Mouse (Mus musculus): ENCODE data around the gene Gipr. TPM values are rescaled to one million over a fixed set of nuclear protein-coding genes. Genes with fewer than 3 reads are reported as not detected.
A peak's percentile ranks its signal among the peaks of the same experiment; 100 is the strongest.

The Gipr gene
- polyA plus RNA-seq, 1 experiment from 2014 or later: 0.08 TPM

GRCm38 (mm10) chr7:19166990-19167389, 1.1 kb upstream of the Gipr start:
- no peak for ATAC-seq
- TF ChIP-seq CTCF (IDR thresholded peaks at IDR 0.05): no peak
- ChIA-PET POLR2A (no interaction called here), CTCF (interaction anchor here (1.8 kb wide), 1 partner anchor 11 kb away, joined by 5 read pairs; no protein-coding TSS in a partner anchor)
- in situ Hi-C loops (cut with MboI; ENCODE audit: low pct_unique_long_range_greater_than_20kb): loop anchor here (5.0 to 10.0 kb wide), 2 partner anchors 40 to 118 kb away; partner anchors contain the start of genes Ppm1n and Rtn2
- H3K27me3 ChIP-seq: peaks cover 7% of the 10 kb centered on the region
- DNase-seq (ENCODE audit: low read depth, low spot score): no peak

GRCm38 (mm10) chr7:19164978-19165377, 949 bp downstream of the Gipr start:
- in situ Hi-C loops (cut with MboI; ENCODE audit: low pct_unique_long_range_greater_than_20kb): loop anchor here (5.0 to 10.0 kb wide), 2 partner anchors 42 to 120 kb away; partner anchors contain the start of genes Ppm1n and Rtn2
- CTCF ChIA-PET: interaction anchor here (1.8 kb wide), 1 partner anchor 13 kb away, joined by 5 read pairs; no protein-coding TSS in a partner anchor
- TF ChIP-seq CTCF (IDR thresholded peaks at IDR 0.05): no peak
- DNase-seq (ENCODE audit: low read depth, low spot score): no peak
- ATAC-seq: no peak
- peaks cover 7% of the 10 kb centered on the region for H3K27me3 ChIP-seq
- POLR2A ChIA-PET: no interaction called here

GRCm38 (mm10) chr7:19164189-19164588, 1.7 kb downstream of the Gipr start:
- peaks cover 7% of the 10 kb centered on the region for H3K27me3 ChIP-seq
- no peak for TF ChIP-seq CTCF (IDR thresholded peaks at IDR 0.05)
- DNase-seq (ENCODE audit: low read depth, low spot score) (no peak), ATAC-seq (no peak)
- CTCF ChIA-PET: interaction anchor here (0.8 to 1.2 kb wide), 3 partner anchors 9 to 45 kb away, joined by 4 read pairs; no protein-coding TSS in a partner anchor
- in situ Hi-C loops (cut with MboI; ENCODE audit: low pct_unique_long_range_greater_than_20kb): loop anchor here (10.0 kb wide), 1 partner anchor 121 kb away; the partner anchor contains the start of genes Ppm1n and Rtn2
- POLR2A ChIA-PET: no interaction called here

- ATAC-seq (no peak), DNase-seq (ENCODE audit: low read depth, low spot score) (no peak)
- H3K27me3 ChIP-seq: peaks cover 7% of the 10 kb centered on the region
- TF ChIP-seq CTCF (IDR thresholded peaks at IDR 0.05): no peak
- ChIA-PET CTCF (interaction anchor here (0.8 to 1.2 kb wide), 3 partner anchors 9 to 45 kb away, joined by 4 read pairs; no protein-coding TSS in a partner anchor), POLR2A (no interaction called here)
- in situ Hi-C loops (cut with MboI; ENCODE audit: low pct_unique_long_range_greater_than_20kb): loop anchor here (10.0 kb wide), 1 partner anchor 121 kb away; the partner anchor contains the start of genes Ppm1n and Rtn2
These were observed 2.2 kb downstream of the Gipr start for GRCm38 (mm10) chr7:19163752-19164151.

- H3K27me3 ChIP-seq: peaks cover 4% of the 10 kb centered on the region
- DNase-seq (ENCODE audit: low read depth, low spot score): no peak
- ChIA-PET CTCF (interaction anchor here (1.2 kb wide), 1 partner anchor 14 kb away, joined by 4 read pairs; no protein-coding TSS in a partner anchor), POLR2A (no interaction called here)
- in situ Hi-C loops (cut with MboI; ENCODE audit: low pct_unique_long_range_greater_than_20kb): loop anchor here (10.0 kb wide), 1 partner anchor 122 kb away; the partner anchor contains the start of genes Ppm1n and Rtn2
- ATAC-seq: no peak
- TF ChIP-seq CTCF (IDR thresholded peaks at IDR 0.05): no peak
These were observed 3.0 kb downstream of the Gipr start for GRCm38 (mm10) chr7:19162928-19163327.

- no peak for TF ChIP-seq CTCF (IDR thresholded peaks at IDR 0.05)
- H3K27me3 ChIP-seq: peaks cover 2% of the 10 kb centered on the region
- no peak for DNase-seq (ENCODE audit: low read depth, low spot score)
- in situ Hi-C loops (cut with MboI; ENCODE audit: low pct_unique_long_range_greater_than_20kb): loop anchor here (10.0 kb wide), 1 partner anchor 125 kb away; the partner anchor contains the start of genes Ppm1n and Rtn2
- POLR2A ChIA-PET: no interaction called here
- CTCF ChIA-PET: no interaction called here
- ATAC-seq: no peak
These were observed 5.8 kb downstream of the Gipr start for GRCm38 (mm10) chr7:19160115-19160514.

- ATAC-seq (no peak), DNase-seq (ENCODE audit: low read depth, low spot score) (no peak)
- H3K27me3 ChIP-seq: no peaks in the 10 kb centered on the region
- in situ Hi-C loops (cut with MboI; ENCODE audit: low pct_unique_long_range_greater_than_20kb): no loop called here
- no peak for TF ChIP-seq CTCF (IDR thresholded peaks at IDR 0.05)
- CTCF ChIA-PET: no interaction called here
- POLR2A ChIA-PET: no interaction called here
These were observed 6.5 kb downstream of the Gipr start for GRCm38 (mm10) chr7:19159411-19159810.

GRCm38 (mm10) chr7:19158601-19159000, 7.3 kb downstream of the Gipr start:
- ChIA-PET POLR2A (no interaction called here), CTCF (interaction anchor here (0.9 to 1.3 kb wide), 5 partner anchors 13 to 51 kb away, joined by 3 to 9 read pairs (median 4); no protein-coding TSS in a partner anchor)
- TF ChIP-seq CTCF (IDR thresholded peaks at IDR 0.05): no peak
- in situ Hi-C loops (cut with MboI; ENCODE audit: low pct_unique_long_range_greater_than_20kb): no loop called here
- DNase-seq (ENCODE audit: low read depth, low spot score): no peak
- ATAC-seq: no peak
- no peaks in the 10 kb centered on the region for H3K27me3 ChIP-seq

- TF ChIP-seq CTCF (IDR thresholded peaks at IDR 0.05): no peak
- in situ Hi-C loops (cut with MboI; ENCODE audit: low pct_unique_long_range_greater_than_20kb): no loop called here
- ChIA-PET POLR2A (no interaction called here), CTCF (interaction anchor here (1.2 kb wide), 1 partner anchor 52 kb away, joined by 9 read pairs; no protein-coding TSS in a partner anchor)
- ATAC-seq (peak; percentile 70), DNase-seq (ENCODE audit: low read depth, low spot score) (no peak)
- H3K27me3 ChIP-seq: no peaks in the 10 kb centered on the region
These were observed 8.6 kb downstream of the Gipr start for GRCm38 (mm10) chr7:19157160-19157800.

- no peaks in the 10 kb centered on the region for H3K27me3 ChIP-seq
- DNase-seq (ENCODE audit: low read depth, low spot score) (no peak), ATAC-seq (peak; percentile 14)
- in situ Hi-C loops (cut with MboI; ENCODE audit: low pct_unique_long_range_greater_than_20kb): no loop called here
- TF ChIP-seq CTCF (IDR thresholded peaks at IDR 0.05): no peak
- POLR2A ChIA-PET: interaction anchor here (0.8 kb wide), 1 partner anchor 60 kb away, joined by 3 read pairs; no protein-coding TSS in a partner anchor
- CTCF ChIA-PET: interaction anchor here (0.8 to 2.8 kb wide), 9 partner anchors 13 to 89 kb away, joined by 3 to 13 read pairs (median 4); no protein-coding TSS in a partner anchor
These were observed 10.0 kb downstream of the Gipr start for GRCm38 (mm10) chr7:19155825-19156475.
